Mouse (Mus musculus): ENCODE measurements around the gene 1810010D01Rik.

- TF ChIP-seq CTCF (conservative IDR thresholded peaks at IDR 0.05 in 1 of 2, IDR thresholded peaks at IDR 0.05 in 1 of 2; ENCODE audit: low read depth in 2 of 2, low read length in 2 of 2) (no peak), GABPA (IDR thresholded peaks at IDR 0.05; ENCODE audit: insufficient replicate concordance, low read depth, low read length) (no peak), EP300 (IDR thresholded peaks at IDR 0.05; ENCODE audit: low read length) (no peak), ELF1 (IDR thresholded peaks at IDR 0.05; ENCODE audit: low read depth, low read length) (no peak), MXI1 (IDR thresholded peaks at IDR 0.05; ENCODE audit: low read depth, low read length) (no peak), POLR2A (IDR thresholded peaks at IDR 0.05; ENCODE audit: low read depth, low read length) (no peak), E2F4 (IDR thresholded peaks at IDR 0.05; ENCODE audit: insufficient replicate concordance, low read depth, low read length) (no peak), CHD2 (IDR thresholded peaks at IDR 0.05; ENCODE audit: low read length) (no peak), SIN3A (IDR thresholded peaks at IDR 0.05; ENCODE audit: low read length) (no peak), ZC3H11A (IDR thresholded peaks at IDR 0.05; ENCODE audit: low read depth, low read length) (no peak), ZKSCAN1 (IDR thresholded peaks at IDR 0.05; ENCODE audit: borderline replicate concordance, low read depth, low read length) (no peak), USF1 (IDR thresholded peaks at IDR 0.05; ENCODE audit: low read depth, low read length) (no peak), RCOR1 (conservative IDR thresholded peaks at IDR 0.05; ENCODE audit: low read depth, low read length) (no peak), ETS1 (conservative IDR thresholded peaks at IDR 0.05; ENCODE audit: low read depth, low read length) (no peak)
Measured at GRCm38 (mm10) chr7:145196340-145196739, 11.6 kb downstream of the 1810010D01Rik start.

All from CH12.LX (cell line).